Mouse (Mus musculus) CD8-positive naive resting alpha-beta T cell, adult 2 months (primary cell): Measurements from ENCODE around the gene Dlgap5.

Experiments used
- DNase-seq, 2 experiments: peaks; one replicate each; pipeline ENCODE4 v3.0.0; 2022; ENCODE audit warnings: low read depth in 2 of 2, low spot score in 2 of 2

Dlgap5 gene

DNA sequence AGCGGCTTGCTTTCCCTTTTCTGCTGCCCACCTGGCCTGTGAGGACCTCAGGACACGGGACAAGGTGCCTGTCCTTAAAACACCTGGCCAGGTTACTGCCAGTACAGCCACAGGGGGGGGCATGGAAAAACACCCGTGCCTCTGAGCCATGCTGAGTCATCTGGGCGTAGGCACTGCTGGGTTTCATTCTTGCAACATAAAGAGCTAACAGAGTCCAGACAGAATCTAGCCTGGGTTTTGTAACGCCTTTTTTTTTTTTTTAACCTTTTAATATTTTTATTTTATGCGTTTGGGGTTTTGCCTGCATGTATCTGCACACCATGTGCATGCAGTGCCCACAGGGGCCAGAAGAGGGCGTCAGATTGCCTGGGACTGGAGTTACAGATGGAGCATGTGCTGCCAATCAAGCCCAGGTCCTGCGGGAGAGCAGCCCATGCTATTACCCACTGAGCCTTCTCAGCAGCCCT, 64.1 kb downstream of the Dlgap5 start:
- no peak for DNase-seq

DNA sequence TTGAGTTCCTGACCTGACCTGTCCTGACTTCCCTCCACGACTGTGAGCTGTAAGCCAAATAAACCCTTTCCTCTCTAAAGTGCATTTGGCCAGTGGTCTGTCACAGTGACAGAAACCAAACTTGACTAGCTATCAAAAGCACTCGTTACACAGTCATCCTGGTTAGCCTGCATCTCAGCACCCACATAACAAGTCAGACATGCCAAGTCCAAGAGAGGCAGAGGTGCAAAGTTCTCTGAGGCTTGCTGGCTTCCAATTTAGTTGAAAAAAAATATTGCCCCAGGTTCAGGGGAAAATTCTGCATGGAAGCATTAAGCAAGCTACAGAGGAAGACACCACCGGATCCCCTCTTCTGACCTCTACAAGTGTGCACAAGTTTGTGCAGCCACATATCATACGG, 65.0 kb downstream of the Dlgap5 start:
- DNase-seq: no peak

DNA sequence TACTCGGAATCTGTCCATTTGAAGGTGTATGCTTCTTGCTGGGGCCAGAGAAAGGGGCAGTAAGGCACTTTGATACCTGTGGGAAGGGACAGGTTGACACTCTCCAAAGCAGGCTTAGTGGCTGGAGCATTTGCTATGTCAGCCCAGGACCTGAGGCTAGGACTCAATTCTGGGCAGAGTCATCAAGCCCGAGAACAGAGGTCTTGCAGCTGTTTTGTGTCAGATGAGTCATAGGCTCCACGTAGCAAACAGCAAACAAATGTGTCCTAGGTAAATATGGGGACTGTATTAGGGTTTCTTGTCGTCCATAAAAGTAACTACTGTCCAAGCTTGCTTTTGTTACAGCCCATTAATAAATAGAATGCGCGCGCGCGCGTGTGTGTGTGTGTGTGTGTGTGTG, 65.9 kb downstream of the Dlgap5 start:
- no peak for DNase-seq

DNA sequence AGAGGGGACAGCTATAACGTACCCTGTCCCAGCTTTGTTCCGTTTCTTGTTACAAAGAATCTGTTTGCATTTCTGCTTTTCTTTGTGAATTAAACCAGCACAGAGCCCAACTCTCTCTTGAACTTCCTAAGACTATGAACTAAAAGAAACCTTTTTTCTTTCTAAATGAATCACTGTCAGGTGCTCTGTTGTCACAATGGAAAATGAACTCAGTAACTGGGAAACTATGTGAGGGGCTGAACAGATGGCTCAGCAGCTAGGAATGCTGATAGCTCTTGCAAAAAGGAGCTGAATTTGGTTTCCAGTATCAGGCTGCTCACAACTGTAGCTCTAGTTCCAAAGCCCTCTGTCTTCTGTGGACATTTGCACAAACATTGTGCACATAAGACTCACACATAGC, 67.2 kb downstream of the Dlgap5 start:
- DNase-seq: no peak

DNA sequence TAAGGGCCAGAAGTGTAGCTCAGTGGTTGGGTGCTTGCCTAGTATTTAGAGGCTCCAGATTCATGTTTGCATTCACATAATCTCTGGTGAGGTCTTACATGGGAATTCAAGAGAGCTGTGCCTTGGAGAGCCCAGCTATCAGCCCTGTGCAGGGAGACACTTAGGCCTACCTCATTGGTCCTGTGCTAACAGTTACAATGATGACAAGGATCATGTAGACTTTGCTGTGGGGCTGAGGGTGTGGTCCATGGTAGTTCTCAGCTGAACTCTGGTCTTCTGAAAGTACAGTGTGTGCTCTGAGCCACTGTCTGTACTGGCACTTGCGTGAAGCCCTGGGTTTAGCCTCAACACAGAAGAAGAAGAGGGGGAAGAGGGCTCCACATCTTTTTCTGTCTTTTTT, 71.5 kb downstream of the Dlgap5 start:
- DNase-seq: no peak

DNA sequence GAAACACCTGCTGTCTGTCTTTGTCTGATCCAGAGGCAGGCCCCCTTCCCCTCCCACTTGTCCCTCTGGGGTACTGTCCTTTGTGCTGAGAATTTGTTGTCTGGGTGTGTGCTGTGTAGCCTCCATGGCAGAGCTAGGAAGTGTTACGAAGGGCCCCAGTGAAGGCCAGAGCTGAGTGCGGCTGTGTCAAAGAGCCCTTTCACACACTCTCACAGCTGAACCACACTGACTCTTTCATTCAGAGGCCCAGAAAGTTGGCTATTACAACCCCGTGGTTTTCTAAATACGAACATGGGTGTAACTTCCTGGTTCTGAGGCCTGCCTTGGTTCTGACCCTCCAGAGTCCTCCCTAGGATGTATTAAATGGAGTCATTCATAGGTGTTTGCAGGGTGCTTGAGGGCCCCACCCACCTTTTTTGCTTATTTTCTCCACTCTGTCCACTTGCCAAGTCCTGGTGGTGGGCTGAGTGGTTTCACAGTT, 76.4 kb downstream of the Dlgap5 start:
- DNase-seq: no peak

DNA sequence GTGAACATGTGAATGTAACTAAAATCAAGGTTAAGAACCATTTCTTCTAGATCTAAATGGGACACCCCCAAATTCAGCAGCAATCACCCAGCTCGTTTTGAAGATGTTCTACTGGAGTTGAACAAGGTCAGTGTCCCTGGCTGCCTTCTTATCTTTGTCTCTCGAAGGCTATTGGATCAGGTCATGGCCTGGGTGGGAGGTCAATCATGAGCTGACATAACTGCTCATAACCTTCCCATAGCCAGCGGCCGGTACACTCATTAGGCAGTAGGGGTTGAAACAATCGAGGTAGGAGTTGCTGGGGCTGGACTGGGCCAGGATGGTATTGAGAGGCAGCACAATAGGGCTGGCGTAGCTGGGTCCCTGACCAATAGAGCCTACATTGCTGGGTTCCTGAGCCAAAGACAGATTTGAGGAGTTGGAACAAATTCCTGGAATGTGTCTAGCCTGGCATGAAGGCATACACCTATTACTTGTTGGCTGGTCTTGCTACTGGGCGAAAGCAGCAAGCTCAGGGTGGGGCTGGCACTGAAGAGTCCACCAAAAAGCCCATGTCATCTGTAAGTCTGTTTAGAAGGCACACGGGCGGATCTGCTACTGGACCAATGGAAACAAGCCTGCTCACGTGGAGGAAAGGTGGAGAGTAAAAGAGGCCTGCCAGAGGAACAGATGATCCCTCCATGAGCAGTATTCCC, 77.8 kb downstream of the Dlgap5 start:
- no peak for DNase-seq
